Comparison of ENCODE assay signal across 26 mouse cellular contexts in genomic region chr16:65999343-65999742, GRCm38 (mm10).
DNase-seq lines count a peak whose midpoint lies in the region; ATAC-seq and TF ChIP-seq lines count a peak whose summit lies in the region.
"Had no signal": no experiment of that assay in that cellular context is flagged by ENCODE, and none has a peak within 500 bp of the region (broad histone marks: within the 10 kb centered on the region; RNA-seq: fewer than 3 reads in every experiment).

No protein-coding gene starts in this region.

- H3ac ChIP-seq in myocyte (ENCODE audit: control insufficient read depth, insufficient read length), result no peak overlapping the region

- TF ChIP-seq EP300 in lung, postnatal 0 days (IDR thresholded peaks at IDR 0.05), result no peak

- no peak for TF ChIP-seq CTCF in lung, postnatal 0 days (IDR thresholded peaks at IDR 0.05)
- no peak for TF ChIP-seq CTCF in Patski (IDR thresholded peaks at IDR 0.05)

- H3K36me3 ChIP-seq in embryonic facial prominence, embryonic 14.5 days (ENCODE audit: control insufficient read depth, insufficient read depth, low read length), result no peaks in the 10 kb centered on the region
- H3K36me3 ChIP-seq in embryonic facial prominence, embryonic 10.5 days (replicated peaks), result no peaks in the 10 kb centered on the region
- no peaks in the 10 kb centered on the region for H3K36me3 ChIP-seq in lung, postnatal 0 days (ENCODE audit: insufficient read depth, low read length)
- H3K36me3 ChIP-seq in myocyte (ENCODE audit: control insufficient read depth, insufficient read depth), result no peaks in the 10 kb centered on the region
- no peaks in the 10 kb centered on the region for H3K36me3 ChIP-seq in midbrain, embryonic 14.5 days (ENCODE audit: control insufficient read depth, insufficient read depth, low read length)
- no peaks in the 10 kb centered on the region for H3K36me3 ChIP-seq in intestine, embryonic 16.5 days (ENCODE audit: control insufficient read depth, insufficient read depth, low read length)
- H3K36me3 ChIP-seq: embryonic facial prominence, embryonic 12.5 days had no signal

- no peak for TF ChIP-seq POLR2A in myocyte (IDR thresholded peaks at IDR 0.05; ENCODE audit: insufficient read length, low read depth)

- CTCF ChIA-PET in Patski (lab: Charles Lee), result interaction anchor here (1.9 kb wide), 1 partner anchor 214 kb away, joined by 10 read pairs; no protein-coding TSS in a partner anchor

- no peaks in the 10 kb centered on the region for H3K9me3 ChIP-seq in embryonic facial prominence, embryonic 14.5 days (ENCODE audit: control insufficient read depth, low read length)
- no peaks in the 10 kb centered on the region for H3K9me3 ChIP-seq in embryonic facial prominence, embryonic 10.5 days
- H3K9me3 ChIP-seq in lung, postnatal 0 days (ENCODE audit: low read length), result no peaks in the 10 kb centered on the region
- no peaks in the 10 kb centered on the region for H3K9me3 ChIP-seq in midbrain, embryonic 14.5 days (ENCODE audit: control insufficient read depth, low read length)
- no peaks in the 10 kb centered on the region for H3K9me3 ChIP-seq in intestine, embryonic 16.5 days (ENCODE audit: control insufficient read depth, low read length)
- H3K9me3 ChIP-seq: embryonic facial prominence, embryonic 12.5 days had no signal

- no peak overlapping the region for H3K9ac ChIP-seq in embryonic facial prominence, embryonic 14.5 days (ENCODE audit: low read depth, low read length)
- H3K9ac ChIP-seq in lung, postnatal 0 days (replicated peaks; ENCODE audit: low read depth), result no peak overlapping the region
- H3K9ac ChIP-seq in midbrain, embryonic 14.5 days (replicated peaks; ENCODE audit: low read length), result no peak overlapping the region
- H3K9ac ChIP-seq in intestine, embryonic 16.5 days (ENCODE audit: low read depth, low read length), result no peak overlapping the region
- H3K9ac ChIP-seq: embryonic facial prominence, embryonic 12.5 days; forebrain, postnatal 0 days; hindbrain, embryonic 14.5 days had no signal

- ATAC-seq in embryonic facial prominence, embryonic 14.5 days (ENCODE audit: low read depth), result no peak
- ATAC-seq in lung, postnatal 0 days, result 0 out of 2 replicates have a peak, but pooled peaks have one; percentile 17
- peak; percentile 98 for ATAC-seq in Patski
- no peak for ATAC-seq in midbrain, embryonic 14.5 days (ENCODE audit: low FRiP score, low TSS enrichment)
- no peak; the same call in 1 of the 2 replicates for ATAC-seq in intestine, embryonic 16.5 days
- ATAC-seq: CD4-positive, CD25-positive, alpha-beta regulatory T cell, adult 4 months; forebrain, embryonic 14.5 days; forebrain, postnatal 0 days; hindbrain, postnatal 0 days; inflammation-experienced regulatory T-cells, adult 6 months; intestine, postnatal 0 days had no signal

- peak; percentile 23 for DNase-seq in embryonic facial prominence, embryonic 14.5 days (ENCODE audit: low spot score)
- no peak for DNase-seq in embryonic facial prominence, embryonic 10.5 days (ENCODE audit: low spot score)
- DNase-seq in lung, postnatal 0 days (ENCODE audit: low spot score), result no peak
- DNase-seq in lung, postnatal 14 days, result no peak
- DNase-seq in Patski (ENCODE audit: low read depth, low spot score), result no peak
- DNase-seq in midbrain, embryonic 14.5 days, result no peak
- DNase-seq: adrenal gland, adult 8-10 months; adrenal gland, postnatal 25 days; cerebellum, adult 11-12 months; cerebellum, adult 9-10 months; cerebellum, postnatal 14 days; forebrain, postnatal 0 days; gastrocnemius, postnatal 36 days; heart, postnatal 10 days; heart, postnatal 4 days; kidney, adult 2 months had no signal

- in situ Hi-C loops in Patski (cut with MboI; ENCODE audit: low pct_unique_long_range_greater_than_20kb), result no loop called here

- no peak overlapping the region for H3K4me3 ChIP-seq in embryonic facial prominence, embryonic 14.5 days (ENCODE audit: low read depth, low read length)
- H3K4me3 ChIP-seq in embryonic facial prominence, embryonic 10.5 days, result no peak overlapping the region
- no peak overlapping the region for H3K4me3 ChIP-seq in lung, postnatal 0 days (ENCODE audit: low read depth, low read length)
- no peak overlapping the region for H3K4me3 ChIP-seq in myocyte
- no peak overlapping the region for H3K4me3 ChIP-seq in midbrain, embryonic 14.5 days (replicated peaks; ENCODE audit: low read depth, low read length)
- no peak overlapping the region for H3K4me3 ChIP-seq in intestine, embryonic 16.5 days (ENCODE audit: low read length)
- H3K4me3 ChIP-seq: embryonic facial prominence, embryonic 12.5 days had no signal

- H3K4me2 ChIP-seq in embryonic facial prominence, embryonic 14.5 days (ENCODE audit: low read depth, low read length), result no peak overlapping the region
- H3K4me2 ChIP-seq in lung, postnatal 0 days (replicated peaks; ENCODE audit: low read depth, low read length), result no peak overlapping the region
- peak overlapping the region; percentile 19 for H3K4me2 ChIP-seq in myocyte (ENCODE audit: low read depth)
- H3K4me2 ChIP-seq in midbrain, embryonic 14.5 days (ENCODE audit: low read length), result no peak overlapping the region
- no peak overlapping the region for H3K4me2 ChIP-seq in intestine, embryonic 16.5 days (ENCODE audit: low read depth, low read length)
- H3K4me2 ChIP-seq: embryonic facial prominence, embryonic 12.5 days; heart, embryonic 11.5 days; hindbrain, embryonic 14.5 days had no signal

- no peaks in the 10 kb centered on the region for H3K79me2 ChIP-seq in myocyte (ENCODE audit: control insufficient read depth, insufficient read depth)

- POLR2A ChIA-PET in Patski (lab: Charles Lee), result no interaction called here

- peaks cover 6% of the 10 kb centered on the region; the same call in 1 of the 2 replicates for H3K4me1 ChIP-seq in embryonic facial prominence, embryonic 14.5 days (ENCODE audit: control insufficient read depth, insufficient read depth, low read length)
- H3K4me1 ChIP-seq in embryonic facial prominence, embryonic 10.5 days, result no peaks in the 10 kb centered on the region
- no peaks in the 10 kb centered on the region for H3K4me1 ChIP-seq in lung, postnatal 0 days (ENCODE audit: insufficient read depth, low read depth, low read length)
- no peaks in the 10 kb centered on the region for H3K4me1 ChIP-seq in midbrain, embryonic 14.5 days (ENCODE audit: control insufficient read depth, insufficient read depth, low read length)
- peaks cover 3% of the 10 kb centered on the region; the same call in 1 of the 2 replicates for H3K4me1 ChIP-seq in intestine, embryonic 16.5 days (ENCODE audit: control insufficient read depth, insufficient read depth, low read length)
- H3K4me1 ChIP-seq: embryonic facial prominence, embryonic 12.5 days had no signal

- H3K27ac ChIP-seq in embryonic facial prominence, embryonic 14.5 days (replicated peaks; ENCODE audit: low read depth, low read length), result no peak overlapping the region
- no peak overlapping the region for H3K27ac ChIP-seq in embryonic facial prominence, embryonic 10.5 days (replicated peaks)
- no peak overlapping the region for H3K27ac ChIP-seq in lung, postnatal 0 days (ENCODE audit: low read length)
- no peak overlapping the region for H3K27ac ChIP-seq in midbrain, embryonic 14.5 days (replicated peaks; ENCODE audit: low read depth, low read length)
- H3K27ac ChIP-seq in intestine, embryonic 16.5 days (ENCODE audit: low read length), result no peak overlapping the region
- H3K27ac ChIP-seq: embryonic facial prominence, embryonic 12.5 days; hindbrain, embryonic 14.5 days; hindbrain, postnatal 0 days had no signal

- H3K27me3 ChIP-seq in embryonic facial prominence, embryonic 14.5 days (replicated peaks; ENCODE audit: control insufficient read depth, insufficient read depth, low read length), result no peaks in the 10 kb centered on the region
- no peaks in the 10 kb centered on the region for H3K27me3 ChIP-seq in embryonic facial prominence, embryonic 10.5 days (replicated peaks; ENCODE audit: low read depth, poor library complexity, severe bottlenecking)
- no peaks in the 10 kb centered on the region for H3K27me3 ChIP-seq in lung, postnatal 0 days (replicated peaks; ENCODE audit: insufficient read depth, low read length)
- H3K27me3 ChIP-seq in Patski (no peaks in the 10 kb centered on the region), myocyte (ENCODE audit: control insufficient read depth, insufficient read depth, insufficient read length) (no peaks in the 10 kb centered on the region)
- H3K27me3 ChIP-seq in midbrain, embryonic 14.5 days (ENCODE audit: control insufficient read depth, insufficient read depth, low read length), result no peaks in the 10 kb centered on the region
- no peaks in the 10 kb centered on the region for H3K27me3 ChIP-seq in intestine, embryonic 16.5 days (replicated peaks; ENCODE audit: control insufficient read depth, insufficient read depth, low read length)
- H3K27me3 ChIP-seq: embryonic facial prominence, embryonic 12.5 days had no signal

- 56% methylated on average over 1 of the region's 1 CpGs for WGBS in embryonic facial prominence, embryonic 14.5 days
- WGBS in embryonic facial prominence, embryonic 10.5 days, result 90% methylated on average over 1 of the region's 1 CpGs
- 63% methylated on average over 1 of the region's 1 CpGs for WGBS in lung, postnatal 0 days
- 85% methylated on average over 1 of the region's 1 CpGs for WGBS in midbrain, embryonic 14.5 days
- WGBS in intestine, embryonic 16.5 days, result 69% methylated on average over 1 of the region's 1 CpGs

TF ChIP-seq in myocyte, 11 proteins besides CTCF, POLR2A, EP300 and RAD21:
- TF ChIP-seq E2F4 (IDR thresholded peaks at IDR 0.05; ENCODE audit: insufficient read depth) (no peak), MAX (IDR thresholded peaks at IDR 0.05; ENCODE audit: low read depth) (no peak), USF1 (IDR thresholded peaks at IDR 0.05; ENCODE audit: low read depth) (peak; percentile 14), REST (IDR thresholded peaks at IDR 0.05; ENCODE audit: insufficient read depth, insufficient read length) (no peak), TCF12 (IDR thresholded peaks at IDR 0.05; ENCODE audit: insufficient read depth, poor library complexity, severe bottlenecking) (no peak), SRF (IDR thresholded peaks at IDR 0.05; ENCODE audit: control insufficient read depth, insufficient read length, low read depth) (peak; percentile 94), CEBPB (IDR thresholded peaks at IDR 0.05; ENCODE audit: insufficient read depth, poor library complexity, severe bottlenecking) (no peak)

Comparison
In these comparisons a context has a peak if more than half of its experiments do, and no peak if none do; other contexts are left out.
1. ATAC-seq: peak in lung, postnatal 0 days (single experiment) and Patski (single experiment); none in embryonic facial prominence, embryonic 14.5 days (single experiment), midbrain, embryonic 14.5 days (single experiment) and intestine, embryonic 16.5 days (single experiment).